ENCODE assay signal across 8 mouse cellular contexts in the genomic region with DNA sequence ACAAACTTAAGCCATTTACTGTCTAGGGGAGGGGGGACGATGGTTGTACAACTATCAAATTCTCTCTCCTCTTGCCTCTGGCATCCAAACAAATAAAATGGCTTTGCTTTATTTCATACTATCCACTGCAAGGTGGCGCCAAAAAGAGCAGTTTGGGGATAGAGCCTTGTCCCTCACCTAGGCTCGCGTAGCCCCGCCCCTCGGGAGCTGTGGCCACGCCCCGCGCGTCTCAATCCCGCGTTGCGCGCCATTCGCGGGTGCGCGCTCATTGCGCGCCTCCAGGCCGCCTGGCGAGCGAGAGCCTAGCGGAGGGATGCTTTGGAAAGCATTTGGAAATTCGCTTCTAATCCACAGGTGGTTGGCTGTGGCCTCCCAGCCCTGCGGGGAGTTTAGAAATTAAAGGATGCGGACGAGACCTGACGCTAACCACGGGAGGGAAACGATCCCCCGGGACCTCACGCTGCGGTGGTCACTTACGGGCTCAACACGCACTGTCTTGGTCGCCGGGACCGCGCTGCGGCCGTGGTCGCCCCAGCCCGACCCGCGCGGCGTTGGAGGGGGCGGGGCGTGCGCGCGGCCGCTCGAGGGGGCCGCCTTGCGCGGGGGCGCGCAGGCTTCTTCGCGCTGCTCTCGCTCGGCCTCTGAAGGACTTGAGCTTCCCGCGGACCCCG. TPM values are rescaled to one million over a fixed set of nuclear protein-coding genes. Genes with fewer than 3 reads are reported as not detected.
A peak's percentile ranks its signal among the peaks of the same experiment; 100 is the strongest.
DNase-seq lines count a peak whose midpoint lies in the region; ATAC-seq and TF ChIP-seq lines count a peak whose summit lies in the region.

No protein-coding gene starts in this region.

- peak; percentile 32 for TF ChIP-seq RAD21 in MEL (IDR thresholded peaks at IDR 0.05; ENCODE audit: low read depth, low read length)

- peak; percentile 83 for ATAC-seq in lung, postnatal 0 days

- TF ChIP-seq POLR2A in MEL (IDR thresholded peaks at IDR 0.05; ENCODE audit: control insufficient read depth in 1 of 2, insufficient read depth in 1 of 2, low read depth in 1 of 2, low read length in 2 of 2, poor library complexity in 1 of 2) = peak; percentile 77 to 86
- TF ChIP-seq POLR2A in cerebellum, adult 2 months (IDR thresholded peaks at IDR 0.05; ENCODE audit: borderline replicate concordance, insufficient read depth, low read length) = peak; percentile 62; the same call in 1 of the 2 replicates

- H3K4me2 ChIP-seq in lung, postnatal 0 days (replicated peaks; ENCODE audit: low read depth, low read length) = peak overlapping the region; percentile 52

- no peaks in the 10 kb centered on the region for H3K9me3 ChIP-seq in MEL (replicated peaks; ENCODE audit: insufficient read depth, low read length)
- H3K9me3 ChIP-seq in hindbrain, embryonic 10.5 days = no peaks in the 10 kb centered on the region
- H3K9me3 ChIP-seq in lung, postnatal 0 days (ENCODE audit: low read length) = no peaks in the 10 kb centered on the region

- H3K4me3 ChIP-seq in MEL (ENCODE audit: control insufficient read depth in 1 of 2, insufficient read depth in 1 of 2, low read depth in 2 of 2, low read length in 2 of 2) = peak overlapping the region; percentile 63 to 99
- H3K4me3 ChIP-seq in cerebellum, adult 2 months (replicated peaks; ENCODE audit: insufficient read depth, low read depth, low read length) = peak overlapping the region; percentile 90
- peak overlapping the region; percentile 70 for H3K4me3 ChIP-seq in hindbrain, embryonic 10.5 days
- peak overlapping the region; percentile 82 for H3K4me3 ChIP-seq in lung, postnatal 0 days (ENCODE audit: low read depth, low read length)

- WGBS in cerebellum, adult 2 months = under 1% methylated on average over 67 of the region's 67 CpGs
- under 1% methylated on average over 67 of the region's 67 CpGs for WGBS in hindbrain, embryonic 10.5 days
- under 1% methylated on average over 63 of the region's 67 CpGs for WGBS in lung, postnatal 0 days

- peak; percentile 93 for DNase-seq in MEL (ENCODE audit: low read depth, low spot score)
- peak; percentile 96 to 97 for DNase-seq in cerebellum, adult 2 months
- DNase-seq in forelimb bud, embryonic 11.5 days (ENCODE audit: low read depth, low spot score) = peak; percentile 94
- peak; percentile 90 for DNase-seq in hindbrain, embryonic 10.5 days (ENCODE audit: low spot score)
- DNase-seq in layer of hippocampus, adult 9-11 months = peak; percentile 90
- DNase-seq in lung, postnatal 0 days (ENCODE audit: low spot score) = peak; percentile 91
- peak; percentile 91 for DNase-seq in ovary, postnatal 14 days (ENCODE audit: low spot score)
- DNase-seq in thymus, postnatal 14 days = peak; percentile 97

- peaks cover 0 to 10% of the 10 kb centered on the region in 2 experiments; a peak in 2 of 4 replicates for H3K36me3 ChIP-seq in MEL (ENCODE audit: control insufficient read depth in 1 of 2, insufficient read depth in 2 of 2, low read length in 2 of 2)
- peaks cover 14% of the 10 kb centered on the region for H3K36me3 ChIP-seq in hindbrain, embryonic 10.5 days
- H3K36me3 ChIP-seq in lung, postnatal 0 days (ENCODE audit: insufficient read depth, low read length) = no peaks in the 10 kb centered on the region

- peaks cover 5% of the 10 kb centered on the region; the same call in 1 of the 2 replicates for H3K79me2 ChIP-seq in MEL (ENCODE audit: control insufficient read depth, insufficient read depth, low read length, poor library complexity)

- peak overlapping the region; percentile 100 for H3K9ac ChIP-seq in MEL (ENCODE audit: control insufficient read depth, low read depth, low read length, poor library complexity, severe bottlenecking)
- H3K9ac ChIP-seq in lung, postnatal 0 days (replicated peaks; ENCODE audit: low read depth) = peak overlapping the region; percentile 48

- no peak for TF ChIP-seq EP300 in MEL (IDR thresholded peaks at IDR 0.05; ENCODE audit: low read depth in 1 of 2, low read length in 2 of 2)
- no peak for TF ChIP-seq EP300 in lung, postnatal 0 days (IDR thresholded peaks at IDR 0.05)

- TF ChIP-seq CTCF in MEL (IDR thresholded peaks at IDR 0.05 in 2 of 3, conservative IDR thresholded peaks at IDR 0.05 in 1 of 3; ENCODE audit: control insufficient read depth in 1 of 3, insufficient read depth in 1 of 3, low read depth in 2 of 3, low read length in 3 of 3, poor library complexity in 1 of 3, severe bottlenecking in 1 of 3) = peak in 2 of 3 experiments; percentile 9 to 64; a peak in 2 of 6 replicates
- peak; percentile 50; the same call in 1 of the 2 replicates for TF ChIP-seq CTCF in cerebellum, adult 2 months (IDR thresholded peaks at IDR 0.05; ENCODE audit: borderline replicate concordance, insufficient read depth, low read depth, low read length)
- peak; percentile 66 for TF ChIP-seq CTCF in lung, postnatal 0 days (IDR thresholded peaks at IDR 0.05)

- H3K27me3 ChIP-seq in MEL (ENCODE audit: control insufficient read depth in 1 of 2, insufficient read depth in 2 of 2, low read length in 2 of 2) = peaks cover under 1 to 5% of the 10 kb centered on the region in 2 experiments
- no peaks in the 10 kb centered on the region for H3K27me3 ChIP-seq in cerebellum, adult 2 months (ENCODE audit: control insufficient read depth, insufficient read depth, low read length)
- H3K27me3 ChIP-seq in hindbrain, embryonic 10.5 days (ENCODE audit: insufficient read depth, poor library complexity, severe bottlenecking) = no peaks in the 10 kb centered on the region
- no peaks in the 10 kb centered on the region for H3K27me3 ChIP-seq in lung, postnatal 0 days (replicated peaks; ENCODE audit: insufficient read depth, low read length)

- peak overlapping the region; percentile 87 for H3K27ac ChIP-seq in MEL (ENCODE audit: control insufficient read depth, low read depth, low read length)
- H3K27ac ChIP-seq in cerebellum, adult 2 months (ENCODE audit: insufficient read depth, low read length) = peak overlapping the region; percentile 73
- peak overlapping the region; percentile 91 for H3K27ac ChIP-seq in hindbrain, embryonic 10.5 days
- peak overlapping the region; percentile 89 for H3K27ac ChIP-seq in lung, postnatal 0 days (ENCODE audit: low read length)

- peaks cover 0 to 7% of the 10 kb centered on the region in 2 experiments; a peak in 2 of 4 replicates for H3K4me1 ChIP-seq in MEL (ENCODE audit: control insufficient read depth in 1 of 2, insufficient read depth in 2 of 2, low read length in 2 of 2)
- H3K4me1 ChIP-seq in cerebellum, adult 2 months (ENCODE audit: control insufficient read depth, insufficient read depth, low read length) = no peaks in the 10 kb centered on the region; the same call in 1 of the 2 replicates
- peaks cover 10% of the 10 kb centered on the region; the same call in 1 of the 2 replicates for H3K4me1 ChIP-seq in hindbrain, embryonic 10.5 days (replicated peaks)
- no peaks in the 10 kb centered on the region for H3K4me1 ChIP-seq in lung, postnatal 0 days (ENCODE audit: insufficient read depth, low read depth, low read length)

TF ChIP-seq in MEL, 35 proteins besides CTCF, POLR2A, EP300 and RAD21 (continues in another document):
- TF ChIP-seq MYC (IDR thresholded peaks at IDR 0.05; ENCODE audit: low read depth, low read length) (0 out of 2 replicates have a peak, but pooled peaks have one; percentile 16), MXI1 (IDR thresholded peaks at IDR 0.05; ENCODE audit: low read depth, low read length) (peak; percentile 63), TBP (IDR thresholded peaks at IDR 0.05; ENCODE audit: low read depth, low read length) (no peak), ZC3H11A (IDR thresholded peaks at IDR 0.05; ENCODE audit: low read depth, low read length) (no peak), TCF12 (IDR thresholded peaks at IDR 0.05; ENCODE audit: low read depth, low read length) (no peak), USF1 (IDR thresholded peaks at IDR 0.05; ENCODE audit: low read depth, low read length) (no peak), SMC3 (IDR thresholded peaks at IDR 0.05; ENCODE audit: low read depth, low read length) (peak; percentile 50), MYB (IDR thresholded peaks at IDR 0.05; ENCODE audit: low read depth, low read length) (no peak), ELF1 (IDR thresholded peaks at IDR 0.05; ENCODE audit: low read depth, low read length) (no peak), SIN3A (IDR thresholded peaks at IDR 0.05; ENCODE audit: low read length) (peak; percentile 55; the same call in 1 of the 2 replicates), ETS1 (IDR thresholded peaks at IDR 0.05; ENCODE audit: low read depth, low read length) (no peak), NRF1 (IDR thresholded peaks at IDR 0.05; ENCODE audit: insufficient read depth, low read depth, low read length, poor library complexity, severe bottlenecking) (0 out of 2 replicates have a peak, but pooled peaks have one; percentile 21), JUND (IDR thresholded peaks at IDR 0.05; ENCODE audit: low read depth, low read length) (no peak), MAFK (IDR thresholded peaks at IDR 0.05; ENCODE audit: borderline replicate concordance, low read depth, low read length) (no peak), E2F4 (IDR thresholded peaks at IDR 0.05; ENCODE audit: borderline replicate concordance, low read depth, low read length) (0 out of 2 replicates have a peak, but pooled peaks have one; percentile 89), BHLHE40 (IDR thresholded peaks at IDR 0.05; ENCODE audit: borderline replicate concordance, low read depth, low read length) (no peak), TAL1 (IDR thresholded peaks at IDR 0.05; ENCODE audit: low read length) (no peak), CHD1 (IDR thresholded peaks at IDR 0.05; ENCODE audit: low read depth, low read length) (no peak), POLR2AphosphoS5 (IDR thresholded peaks at IDR 0.05; ENCODE audit: borderline replicate concordance, low read depth, low read length) (no peak)

RNA-seq across cellular contexts. Expression of a gene that starts 0.9 kb away (rescaled TPM):
- total RNA-seq in MEL (2012; rRNA removed) = 5.2 and 5.3 TPM in 2 replicates
- polyA plus RNA-seq in MEL (2012; ENCODE audit: insufficient read depth in 1 of 2, insufficient read length in 2 of 2, low read depth in 1 of 2, low replicate concordance in 2 of 2, missing spikeins in 1 of 2) = 10 to 100 TPM in 1 of 2 experiments, not detected in 1; 12.6 TPM
- polyA plus RNA-seq in cerebellum, adult 2 months (2012; rRNA removed) = 5.3 and 5.7 TPM in 2 replicates
- polyA plus RNA-seq in hindbrain, embryonic 10.5 days (2016; fragmentation: Nextera tagmentation; extraction: Ambion mirVana) = 11.5 and 12.7 TPM in 2 replicates
- 4.4 and 4.5 TPM in 2 replicates for polyA plus RNA-seq in lung, postnatal 0 days (2015; fragmentation: Nextera tagmentation; extraction: Ambion mirVana)

RNA-seq across cellular contexts. Expression of a gene that starts 32.8 kb away (rescaled TPM):
- 63.8 and 65.1 TPM in 2 replicates for total RNA-seq in MEL (2012; rRNA removed)
- polyA plus RNA-seq in MEL (2012; ENCODE audit: insufficient read depth in 1 of 2, insufficient read length in 2 of 2, low read depth in 1 of 2, low replicate concordance in 2 of 2, missing spikeins in 1 of 2) = 10 to 100 TPM in 1 of 2 experiments, not detected in 1; 91.4 TPM
- polyA plus RNA-seq in cerebellum, adult 2 months (2012; rRNA removed) = 27.0 TPM in 2 replicates
- 142 and 158 TPM in 2 replicates for polyA plus RNA-seq in hindbrain, embryonic 10.5 days (2016; fragmentation: Nextera tagmentation; extraction: Ambion mirVana)
- 65.9 and 75.2 TPM in 2 replicates for polyA plus RNA-seq in lung, postnatal 0 days (2015; fragmentation: Nextera tagmentation; extraction: Ambion mirVana)

Comparison
In these comparisons a context has a peak if more than half of its experiments do, and no peak if none do; other contexts are left out.
1. Peak in every context shown above with its lines: DNase-seq, ATAC-seq, H3K4me3 ChIP-seq and H3K27ac ChIP-seq.